Mouse (Mus musculus) G1E (cell line): ENCODE data around the gene Bglap.

Experiments used
- CTCF ChIP-seq: IDR thresholded peaks from 2 replicates; pipeline ENCODE4 v1.5.1; 2012; ENCODE audit warnings: low read depth, low read length, inconsistent platforms, mixed read lengths
- GATA1 ChIP-seq: IDR thresholded peaks from 2 replicates; pipeline ENCODE4 v1.6.1; 2012; ENCODE audit warnings: borderline replicate concordance, low read length, inconsistent platforms, mixed read lengths
- POLR2AphosphoS5 ChIP-seq: IDR thresholded peaks from 2 replicates; pipeline ENCODE4 v1.6.1; 2012; ENCODE audit warnings: low read depth, low read length, inconsistent platforms; ENCODE audit not compliant: insufficient replicate concordance
- TAL1 ChIP-seq: conservative IDR thresholded peaks from 2 replicates; pipeline ENCODE4 v1.6.1; 2012; ENCODE audit warnings: low read depth, low read length, inconsistent platforms, mixed read lengths

- TF ChIP-seq CTCF (no peak), GATA1 (no peak), TAL1 (no peak), POLR2AphosphoS5 (no peak)
Observed at GRCm38 (mm10) chr3:88339006-88339405, 45.3 kb downstream of the Bglap start.
